Mouse (Mus musculus): ENCODE results near the gene Rbms1.

- TF ChIP-seq GATA1 (IDR thresholded peaks at IDR 0.05; ENCODE audit: low read length) = no peak
- no peak for TF ChIP-seq TAL1 (IDR thresholded peaks at IDR 0.05; ENCODE audit: low read length)
Measured at GRCm38 (mm10) chr2:60881571-60882041, 81.4 kb downstream of the Rbms1 start.

All from erythroblast, embryonic 14.5 days (primary cell).